Mouse (Mus musculus): ENCODE measurements around the gene Gm17545.

Gm17545 gene

DNA sequence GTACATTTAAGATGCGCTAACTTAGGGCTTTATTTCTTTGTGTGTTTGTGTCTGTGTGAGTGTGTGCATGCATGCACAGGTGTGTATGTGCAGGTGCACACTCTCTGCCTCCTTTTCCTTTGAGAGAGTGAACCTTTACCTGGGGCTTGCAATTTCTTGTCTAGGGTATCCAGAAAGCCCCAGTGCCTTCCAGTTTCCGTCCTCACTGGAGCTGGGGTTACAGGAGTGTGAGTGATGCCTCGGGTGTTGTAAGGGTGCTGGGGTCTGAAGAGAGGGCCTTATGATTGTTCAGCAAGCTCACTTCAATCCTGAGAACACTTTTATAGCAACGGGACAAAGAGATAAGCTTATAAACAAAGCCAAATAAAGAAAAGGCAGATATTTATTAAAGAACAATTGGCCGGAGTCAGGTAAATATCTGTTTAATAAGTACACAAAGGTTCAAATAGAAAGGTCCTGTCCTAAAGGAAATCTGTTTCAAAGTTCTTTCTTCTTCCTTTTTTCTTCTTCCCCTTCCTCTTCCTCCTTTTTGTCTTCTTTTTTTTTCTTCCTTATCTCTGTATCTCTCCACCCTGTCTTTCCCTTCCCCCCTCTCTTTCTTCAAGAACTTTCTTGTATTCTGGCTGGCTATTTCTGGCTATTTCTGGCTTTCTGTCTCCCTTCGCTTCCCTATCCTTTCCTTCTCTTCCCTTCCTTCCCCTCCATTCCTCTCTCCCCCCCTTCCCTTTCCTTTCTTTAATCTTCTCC is 43.1 kb downstream of the Gm17545 start:
- no peak for DNase-seq

- no peak for DNase-seq
Measured at GRCm38 (mm10) chr9:22502972-22503371, 48.9 kb downstream of the Gm17545 start.

DNA sequence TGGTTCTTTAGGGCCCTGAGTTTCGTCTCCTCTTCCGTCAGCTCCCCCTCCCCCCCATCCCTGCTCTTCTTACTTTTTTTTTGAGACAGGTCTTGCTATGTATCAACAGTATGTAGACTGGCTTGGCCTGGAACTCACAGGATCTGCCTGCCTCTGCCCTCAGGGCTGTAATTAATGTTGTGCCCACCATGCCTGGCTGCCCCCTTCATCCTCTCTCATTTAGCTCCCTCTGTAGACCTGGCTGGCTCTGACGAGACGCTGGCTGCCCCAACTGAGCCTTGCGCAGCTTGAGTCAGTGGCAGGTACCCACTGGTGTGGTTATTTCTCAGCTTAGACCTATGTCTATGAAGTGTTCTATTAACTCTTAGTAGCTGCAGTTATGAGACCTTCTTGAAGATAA is 49.5 kb downstream of the Gm17545 start:
- no peak for DNase-seq

DNA sequence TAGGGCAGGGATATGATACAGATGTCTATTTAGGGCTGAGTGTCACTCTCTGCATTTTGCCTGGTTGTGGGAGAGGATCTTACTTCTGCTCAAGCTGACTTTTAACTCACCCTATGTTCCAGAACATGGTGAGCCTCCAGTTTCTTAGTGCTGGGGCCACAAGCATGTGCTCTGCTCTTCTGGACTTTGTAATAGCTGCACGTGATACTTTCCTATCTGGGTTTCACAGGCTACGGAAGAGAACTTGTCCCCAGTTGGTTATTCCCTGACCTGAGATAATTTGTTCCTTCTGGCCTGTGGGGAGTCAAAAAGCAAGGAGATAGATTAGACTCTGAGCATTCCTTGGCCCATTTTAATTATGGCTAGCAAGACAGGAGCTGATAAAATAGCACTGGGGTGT is 51.5 kb downstream of the Gm17545 start:
- no peak for DNase-seq
